Mouse (Mus musculus) kidney, adult 9 months (tissue): ENCODE data around the gene Bcdin3d.
A peak's percentile ranks its signal among the peaks of the same experiment; 100 is the strongest.
"Not testable (repeated sequence)": the region's sequence is repeated elsewhere in the genome, so short reads cannot be mapped to it uniquely, and the experiment has no call there.

Experiments
- DNase-seq: peaks from one replicate; pipeline ENCODE4 v3.0.0; 2022

The Bcdin3d gene

GRCm38 (mm10) chr15:99472972-99473371, 1.6 kb downstream of the Bcdin3d start:
- DNase-seq = no peak

- DNase-seq = no peak
Measured at GRCm38 (mm10) chr15:99471677-99472063, 2.9 kb downstream of the Bcdin3d start.

- DNase-seq = peak; percentile 74
Measured at GRCm38 (mm10) chr15:99470971-99471676, 3.4 kb downstream of the Bcdin3d start.

GRCm38 (mm10) chr15:99470224-99470761, 4.2 kb downstream of the Bcdin3d start:
- no peak for DNase-seq

GRCm38 (mm10) chr15:99469736-99470135, 4.8 kb downstream of the Bcdin3d start:
- DNase-seq = no peak

GRCm38 (mm10) chr15:99469067-99469466, 5.5 kb downstream of the Bcdin3d start:
- peak; percentile 91 for DNase-seq

GRCm38 (mm10) chr15:99463194-99463593, 11.3 kb downstream of the Bcdin3d start:
- no peak for DNase-seq

- peak; percentile 91 for DNase-seq
Measured at GRCm38 (mm10) chr15:99457606-99458401, 16.7 kb downstream of the Bcdin3d start, which contains the start of gene Nckap5l. TSS of gene Nckap5l (minus strand) at chr15:99457748.

- DNase-seq = peak; percentile 34
Measured at GRCm38 (mm10) chr15:99456963-99457605, 17.4 kb downstream of the Bcdin3d start.

- DNase-seq = no peak
Measured at GRCm38 (mm10) chr15:99456338-99456962, 18.1 kb downstream of the Bcdin3d start.

- no peak for DNase-seq
Measured at GRCm38 (mm10) chr15:99455415-99455814, 19.1 kb downstream of the Bcdin3d start.

GRCm38 (mm10) chr15:99454585-99455279, 19.8 kb downstream of the Bcdin3d start:
- no peak for DNase-seq

GRCm38 (mm10) chr15:99453153-99453900, 21.2 kb downstream of the Bcdin3d start:
- DNase-seq = no peak

- DNase-seq = no peak
Measured at GRCm38 (mm10) chr15:99449751-99450280, 24.7 kb downstream of the Bcdin3d start.

GRCm38 (mm10) chr15:99449131-99449750, 25.3 kb downstream of the Bcdin3d start:
- peak; percentile 35 for DNase-seq

GRCm38 (mm10) chr15:99446136-99446535, 28.4 kb downstream of the Bcdin3d start:
- not testable (repeated sequence) for DNase-seq

GRCm38 (mm10) chr15:99445567-99445966, 29.0 kb downstream of the Bcdin3d start:
- no peak for DNase-seq

GRCm38 (mm10) chr15:99442358-99442757, 32.2 kb downstream of the Bcdin3d start:
- DNase-seq = no peak

GRCm38 (mm10) chr15:99440816-99441457, 33.6 kb downstream of the Bcdin3d start:
- no peak for DNase-seq
